Mouse (Mus musculus): ENCODE data around the gene Fth1.
"Not testable (repeated sequence)": the region's sequence is repeated elsewhere in the genome, so short reads cannot be mapped to it uniquely, and the experiment has no call there.

Gene Fth1

GRCm38 (mm10) chr19:9960769-9961168, 19.6 kb upstream of the Fth1 start:
- DNase-seq (ENCODE audit: low spot score in 2 of 2) = no peak

GRCm38 (mm10) chr19:9964205-9964916, 16.0 kb upstream of the Fth1 start:
- peak in 1 of 2 experiments; percentile 47 for DNase-seq (ENCODE audit: low spot score in 2 of 2)

GRCm38 (mm10) chr19:9966096-9966867, 14.1 kb upstream of the Fth1 start:
- DNase-seq (ENCODE audit: low spot score in 2 of 2) = no peak

- no peak for DNase-seq (ENCODE audit: low spot score in 2 of 2)
These were observed 12.2 kb upstream of the Fth1 start for GRCm38 (mm10) chr19:9968081-9968787.

- not testable (repeated sequence) for DNase-seq (ENCODE audit: low spot score in 2 of 2)
These were observed 5.5 kb upstream of the Fth1 start for GRCm38 (mm10) chr19:9974853-9975252.

GRCm38 (mm10) chr19:9977085-9977484, 3.3 kb upstream of the Fth1 start:
- DNase-seq (ENCODE audit: low spot score in 2 of 2) = no peak

GRCm38 (mm10) chr19:9978431-9978951, 1.9 kb upstream of the Fth1 start:
- peak in 1 of 2 experiments; percentile 74 for DNase-seq (ENCODE audit: low spot score in 2 of 2)

- no peak for DNase-seq (ENCODE audit: low spot score in 2 of 2)
These were observed 1.2 kb upstream of the Fth1 start for GRCm38 (mm10) chr19:9979156-9979555.

GRCm38 (mm10) chr19:9981621-9982020, 1.2 kb downstream of the Fth1 start:
- DNase-seq (ENCODE audit: low spot score in 2 of 2) = no peak

GRCm38 (mm10) chr19:9982151-9982851, 1.9 kb downstream of the Fth1 start:
- DNase-seq (ENCODE audit: low spot score in 2 of 2) = peak; percentile 92 to 96

GRCm38 (mm10) chr19:9982852-9983542, 2.6 kb downstream of the Fth1 start:
- DNase-seq (ENCODE audit: low spot score in 2 of 2) = peak in 1 of 2 experiments; percentile 63

- no peak for DNase-seq (ENCODE audit: low spot score in 2 of 2)
These were observed 4.0 kb downstream of the Fth1 start for GRCm38 (mm10) chr19:9984111-9985055.

- DNase-seq (ENCODE audit: low spot score in 2 of 2) = no peak
These were observed 4.9 kb downstream of the Fth1 start for GRCm38 (mm10) chr19:9985190-9985899.

- DNase-seq (ENCODE audit: low spot score in 2 of 2) = no peak
These were observed 5.6 kb downstream of the Fth1 start for GRCm38 (mm10) chr19:9985900-9986421.

- DNase-seq (ENCODE audit: low spot score in 2 of 2) = no peak
These were observed 6.8 kb downstream of the Fth1 start for GRCm38 (mm10) chr19:9987192-9987591.

GRCm38 (mm10) chr19:9987593-9987992, 7.2 kb downstream of the Fth1 start:
- DNase-seq (ENCODE audit: low spot score in 2 of 2) = no peak

GRCm38 (mm10) chr19:9989171-9989883, 8.9 kb downstream of the Fth1 start:
- DNase-seq (ENCODE audit: low spot score in 2 of 2) = no peak

- DNase-seq (ENCODE audit: low spot score in 2 of 2) = no peak
These were observed 9.5 kb downstream of the Fth1 start for GRCm38 (mm10) chr19:9989884-9990256.

All from left cerebral cortex, adult 9 months (tissue).